In genomic region chr17:3452571-3453311, GRCm38 (mm10) we compare ENCODE assay signal across 29 mouse cellular contexts.
DNase-seq lines count a peak whose midpoint lies in the region; ATAC-seq and TF ChIP-seq lines count a peak whose summit lies in the region.
"Had no signal": no experiment of that assay in that cellular context is flagged by ENCODE, and none has a peak within 500 bp of the region (broad histone marks: within the 10 kb centered on the region; RNA-seq: fewer than 3 reads in every experiment).

No protein-coding gene starts in this region.

- H3K9ac ChIP-seq in liver, postnatal 0 days (replicated peaks): no peak overlapping the region
- no peak overlapping the region for H3K9ac ChIP-seq in liver, embryonic 11.5 days (ENCODE audit: low read depth, low read length)
- no peak overlapping the region for H3K9ac ChIP-seq in hindbrain, embryonic 12.5 days
- H3K9ac ChIP-seq: forebrain, embryonic 12.5 days; heart, embryonic 13.5 days; hindbrain, embryonic 15.5 days; limb, embryonic 13.5 days; liver, embryonic 14.5 days; neural tube, embryonic 12.5 days; stomach, embryonic 15.5 days had no signal

- H3K27ac ChIP-seq in kidney, adult 2 months (ENCODE audit: insufficient read depth, low read depth, low read length): no peak overlapping the region
- H3K27ac ChIP-seq in liver, postnatal 0 days (ENCODE audit: low read depth): peak overlapping the region; percentile 60
- H3K27ac ChIP-seq in liver, embryonic 11.5 days (ENCODE audit: low read depth, low read length): no peak overlapping the region
- no peak overlapping the region for H3K27ac ChIP-seq in hindbrain, embryonic 12.5 days
- H3K27ac ChIP-seq in layer of hippocampus, adult 2 months: no peak overlapping the region
- H3K27ac ChIP-seq: forebrain, embryonic 12.5 days; heart, embryonic 13.5 days; hindbrain, embryonic 15.5 days; kidney, postnatal 0 days; left cerebral cortex, adult 2 months; limb, embryonic 13.5 days; liver, embryonic 14.5 days; neural tube, embryonic 12.5 days; stomach, embryonic 15.5 days had no signal

- 74% methylated on average over 12 of the region's 12 CpGs for WGBS in kidney, adult 2 months
- 59% methylated on average over 12 of the region's 12 CpGs for WGBS in liver, postnatal 0 days (ENCODE audit: insufficient replicate concordance)
- 80% methylated on average over 12 of the region's 12 CpGs for WGBS in liver, embryonic 11.5 days
- WGBS in hindbrain, embryonic 12.5 days: 86% methylated on average over 12 of the region's 12 CpGs

- no peak for TF ChIP-seq EP300 in liver, postnatal 0 days (IDR thresholded peaks at IDR 0.05; ENCODE audit: low read depth)

- no peaks in the 10 kb centered on the region for H3K27me3 ChIP-seq in kidney, adult 2 months (replicated peaks; ENCODE audit: control insufficient read depth, insufficient read depth, low read length)
- H3K27me3 ChIP-seq in liver, postnatal 0 days (ENCODE audit: insufficient read depth, low read length): no peaks in the 10 kb centered on the region
- no peaks in the 10 kb centered on the region for H3K27me3 ChIP-seq in liver, embryonic 11.5 days (replicated peaks; ENCODE audit: control insufficient read depth, insufficient read depth, low read length)
- H3K27me3 ChIP-seq in hindbrain, embryonic 12.5 days: no peaks in the 10 kb centered on the region
- H3K27me3 ChIP-seq: heart, embryonic 13.5 days; hindbrain, embryonic 15.5 days; limb, embryonic 13.5 days; neural tube, embryonic 12.5 days; stomach, embryonic 15.5 days had no signal

- H3K36me3 ChIP-seq in kidney, adult 2 months (ENCODE audit: control insufficient read depth, insufficient read depth, low read length): no peaks in the 10 kb centered on the region
- H3K36me3 ChIP-seq in liver, postnatal 0 days (replicated peaks; ENCODE audit: insufficient read depth, low read length): no peaks in the 10 kb centered on the region
- H3K36me3 ChIP-seq in liver, embryonic 11.5 days (ENCODE audit: control insufficient read depth, insufficient read depth, low read length): no peaks in the 10 kb centered on the region
- no peaks in the 10 kb centered on the region for H3K36me3 ChIP-seq in hindbrain, embryonic 12.5 days
- H3K36me3 ChIP-seq: forebrain, embryonic 12.5 days; hindbrain, embryonic 15.5 days; neural tube, embryonic 12.5 days; stomach, embryonic 15.5 days had no signal

- no peak for TF ChIP-seq POLR2A in kidney, adult 2 months (IDR thresholded peaks at IDR 0.05; ENCODE audit: low read depth, low read length)

- H3K4me1 ChIP-seq in kidney, adult 2 months (ENCODE audit: control insufficient read depth, insufficient read depth, low read length): peaks cover 9% of the 10 kb centered on the region; the same call in 1 of the 2 replicates
- H3K4me1 ChIP-seq in liver, postnatal 0 days (ENCODE audit: insufficient read depth): no peaks in the 10 kb centered on the region
- no peaks in the 10 kb centered on the region for H3K4me1 ChIP-seq in liver, embryonic 11.5 days (replicated peaks; ENCODE audit: control insufficient read depth, insufficient read depth, low read length)
- no peaks in the 10 kb centered on the region for H3K4me1 ChIP-seq in hindbrain, embryonic 12.5 days
- H3K4me1 ChIP-seq: limb, embryonic 13.5 days; neural tube, embryonic 12.5 days; stomach, embryonic 15.5 days had no signal

- no peak overlapping the region for H3K4me3 ChIP-seq in kidney, adult 2 months (ENCODE audit: insufficient read depth, low read depth, low read length)
- no peak overlapping the region for H3K4me3 ChIP-seq in liver, postnatal 0 days (ENCODE audit: low read depth, low read length)
- H3K4me3 ChIP-seq in liver, embryonic 11.5 days (ENCODE audit: low read depth, low read length): no peak overlapping the region
- H3K4me3 ChIP-seq in hindbrain, embryonic 12.5 days: no peak overlapping the region
- no peak overlapping the region for H3K4me3 ChIP-seq in layer of hippocampus, adult 2 months
- H3K4me3 ChIP-seq: erythroblast, embryonic 14.5 days; forebrain, embryonic 12.5 days; heart, embryonic 13.5 days; hindbrain, embryonic 15.5 days; left cerebral cortex, adult 2 months; limb, embryonic 13.5 days; myocyte; neural tube, embryonic 12.5 days; stomach, embryonic 15.5 days had no signal

- no peaks in the 10 kb centered on the region for H3K9me3 ChIP-seq in liver, postnatal 0 days (ENCODE audit: low read length)
- no peaks in the 10 kb centered on the region for H3K9me3 ChIP-seq in liver, embryonic 11.5 days (ENCODE audit: control insufficient read depth, low read length)
- no peaks in the 10 kb centered on the region for H3K9me3 ChIP-seq in hindbrain, embryonic 12.5 days (replicated peaks)
- H3K9me3 ChIP-seq: forebrain, embryonic 12.5 days; heart, embryonic 13.5 days; hindbrain, embryonic 15.5 days; limb, embryonic 13.5 days; neural tube, embryonic 12.5 days; stomach, embryonic 15.5 days had no signal

- no peak for ATAC-seq in liver, postnatal 0 days
- ATAC-seq in liver, embryonic 11.5 days (replicated peaks; ENCODE audit: low FRiP score): no peak
- ATAC-seq in common myeloid progenitor, adult 5-6 weeks (replicated peaks; ENCODE audit: low read depth, poor library complexity, severe bottlenecking): 0 out of 2 replicates have a peak, but pooled peaks have one; percentile 15
- peak; percentile 40 for ATAC-seq in megakaryocyte progenitor cell, adult 5-6 weeks (replicated peaks; ENCODE audit: poor library complexity)
- no peak for ATAC-seq in hindbrain, embryonic 12.5 days (ENCODE audit: low FRiP score)
- ATAC-seq: inflammation-experienced regulatory T-cells, adult 6 months; midbrain, embryonic 16.5 days had no signal

- TF ChIP-seq CTCF in kidney, adult 2 months (conservative IDR thresholded peaks at IDR 0.05; ENCODE audit: insufficient read depth, insufficient read length, low read depth, low read length): no peak
- TF ChIP-seq CTCF in liver, postnatal 0 days (IDR thresholded peaks at IDR 0.05; ENCODE audit: low read depth): no peak
- no peak for TF ChIP-seq CTCF in layer of hippocampus, adult 2 months (conservative IDR thresholded peaks at IDR 0.05)

- DNase-seq in kidney, adult 2 months: peak; percentile 45
- DNase-seq in kidney, postnatal 4 days: no peak
- DNase-seq in liver, postnatal 0 days: no peak
- no peak for DNase-seq in liver, embryonic 11.5 days (ENCODE audit: low spot score)
- no peak for DNase-seq in layer of hippocampus, adult 2 months (ENCODE audit: low spot score in 2 of 2)
- DNase-seq: adrenal gland, postnatal 14 days; cerebellum, adult 11-12 months; cerebellum, adult 9-11 months; gastrocnemius, postnatal 10 days; heart, postnatal 10 days; kidney, adult 11 months; lung, postnatal 36 days; thymus, postnatal 14 days had no signal

- peak overlapping the region; percentile 13; the same call in 1 of the 2 replicates for H3K4me2 ChIP-seq in liver, postnatal 0 days (ENCODE audit: low read depth, low read length)
- no peak overlapping the region for H3K4me2 ChIP-seq in liver, embryonic 11.5 days
- H3K4me2 ChIP-seq in hindbrain, embryonic 12.5 days (replicated peaks): no peak overlapping the region
- H3K4me2 ChIP-seq: forebrain, embryonic 12.5 days; heart, embryonic 13.5 days; hindbrain, embryonic 15.5 days; limb, embryonic 13.5 days; neural tube, embryonic 12.5 days; stomach, embryonic 15.5 days had no signal

Comparison
In these comparisons a context has a peak if more than half of its experiments do, and no peak if none do; other contexts are left out.
1. ATAC-seq: peak in common myeloid progenitor, adult 5-6 weeks (single experiment) and megakaryocyte progenitor cell, adult 5-6 weeks (single experiment); none in liver, postnatal 0 days (single experiment), liver, embryonic 11.5 days (single experiment) and hindbrain, embryonic 12.5 days (single experiment).